Mouse (Mus musculus): Measurements from ENCODE around the gene Adm2.
A peak's percentile ranks its signal among the peaks of the same experiment; 100 is the strongest.

The Adm2 gene

DNA sequence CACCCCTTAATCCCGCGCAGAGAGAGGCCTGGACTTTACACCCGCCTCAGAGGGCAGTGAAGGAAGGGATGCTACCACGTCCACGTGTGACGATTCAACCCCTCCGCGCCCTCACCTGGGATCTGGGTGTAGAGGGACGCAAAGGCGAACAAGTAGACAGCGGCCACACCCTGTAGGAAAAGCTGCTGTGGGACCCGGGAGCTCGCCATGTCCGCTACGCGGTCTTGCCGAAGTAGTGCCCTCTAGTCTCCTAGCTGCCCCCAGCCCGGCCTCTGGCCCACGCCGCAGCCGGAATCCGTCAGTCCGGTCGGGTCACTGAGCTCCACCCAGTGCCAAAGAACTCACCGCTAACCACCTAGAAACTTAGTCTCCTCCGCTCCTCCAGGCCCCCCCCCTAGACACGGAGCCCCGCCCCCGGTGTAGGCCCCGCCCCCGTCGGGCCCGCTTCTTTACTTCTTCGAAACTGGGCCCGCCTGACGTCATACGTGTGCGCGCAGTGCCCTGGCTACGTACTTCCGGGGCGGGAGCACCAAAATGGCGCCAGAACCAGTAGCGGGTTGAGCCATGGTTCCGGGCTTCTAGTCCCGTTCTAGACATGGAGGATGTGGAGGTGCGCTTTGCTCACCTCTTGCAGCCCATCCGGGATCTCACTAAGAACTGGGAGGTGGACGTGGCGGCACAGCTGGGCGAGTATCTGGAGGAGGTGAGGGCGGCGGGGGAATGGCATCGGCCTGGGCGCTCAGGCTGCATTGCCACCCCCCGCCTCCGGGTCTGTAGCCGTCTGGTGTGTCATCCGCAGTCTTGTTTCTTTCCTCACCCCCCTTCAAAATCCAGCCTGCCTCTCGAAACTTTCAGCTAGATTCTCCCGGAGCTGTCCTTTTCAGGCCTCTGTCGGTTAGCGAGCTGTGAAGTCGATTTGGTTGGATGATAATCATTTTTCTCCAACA, 33.0 kb downstream of the Adm2 start, which contains the start of the genes Lmf2 and Ncaph2:
TSS of gene Lmf2 (minus strand) at position 419 of the 947 bp plus-strand sequence.
TSS of gene Ncaph2 (plus strand) at position 479 of the 947 bp plus-strand sequence.
- DNase-seq (ENCODE audit: low read depth, low spot score): peak; percentile 97

DNA sequence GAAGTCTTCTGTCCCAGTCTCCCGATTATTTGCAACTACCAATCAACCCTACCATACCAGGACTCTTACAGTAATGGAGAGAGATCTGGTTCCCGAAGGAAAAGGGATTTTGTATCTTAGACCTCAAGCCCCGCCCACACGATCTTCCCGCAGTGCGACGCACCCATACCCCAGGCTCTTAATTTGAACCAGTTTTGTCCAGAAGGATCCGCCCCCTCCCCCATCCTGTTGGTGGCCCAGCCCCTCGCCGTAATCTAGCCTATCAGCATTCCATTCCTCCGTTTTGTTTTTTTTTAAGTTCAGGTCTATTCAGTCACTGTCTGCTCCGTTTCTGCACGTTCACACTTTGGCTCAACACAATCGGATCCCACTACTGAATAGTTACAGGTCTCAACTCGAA, 33.9 kb downstream of the Adm2 start:
- DNase-seq (ENCODE audit: low read depth, low spot score): peak; percentile 97

DNA sequence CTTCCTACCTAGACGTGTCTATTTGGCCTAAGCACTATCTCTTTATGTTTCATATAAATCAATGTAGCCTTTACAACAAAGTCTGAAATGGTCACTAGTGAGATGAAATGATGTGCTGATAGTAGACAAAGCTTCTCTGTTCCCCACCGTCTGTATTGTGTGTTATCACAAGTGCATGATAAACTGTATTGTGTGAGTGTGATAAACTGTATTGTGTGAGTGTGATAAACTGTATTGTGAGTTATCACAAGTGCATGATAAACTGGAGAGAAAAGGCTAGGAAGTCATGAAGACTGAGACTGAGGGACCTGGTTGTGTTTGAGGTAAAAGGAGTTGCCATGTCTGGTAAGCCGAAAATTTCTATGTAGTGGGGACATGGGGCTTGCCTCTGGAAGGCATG, 36.3 kb downstream of the Adm2 start:
- no peak for DNase-seq (ENCODE audit: low read depth, low spot score)

DNA sequence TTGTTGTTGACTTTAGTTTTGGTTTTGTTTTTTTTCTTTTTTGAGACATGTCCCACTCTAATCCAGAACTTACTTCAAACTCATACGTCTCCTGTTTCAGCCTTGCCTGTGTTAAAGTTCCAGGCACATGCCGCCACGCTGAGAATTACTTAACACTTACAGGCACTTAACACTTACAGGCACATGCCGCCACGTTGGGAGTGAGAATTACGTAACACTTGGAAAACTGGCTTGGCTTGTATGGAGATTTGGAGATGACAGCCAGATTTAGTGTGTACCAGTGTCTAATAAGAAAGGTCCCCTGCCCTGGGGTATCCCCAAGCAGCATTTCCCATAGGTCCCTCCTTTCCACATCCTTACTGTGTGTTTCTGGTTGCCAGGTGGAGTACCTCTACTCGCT, 40.5 kb downstream of the Adm2 start:
- DNase-seq (ENCODE audit: low read depth, low spot score): no peak

DNA sequence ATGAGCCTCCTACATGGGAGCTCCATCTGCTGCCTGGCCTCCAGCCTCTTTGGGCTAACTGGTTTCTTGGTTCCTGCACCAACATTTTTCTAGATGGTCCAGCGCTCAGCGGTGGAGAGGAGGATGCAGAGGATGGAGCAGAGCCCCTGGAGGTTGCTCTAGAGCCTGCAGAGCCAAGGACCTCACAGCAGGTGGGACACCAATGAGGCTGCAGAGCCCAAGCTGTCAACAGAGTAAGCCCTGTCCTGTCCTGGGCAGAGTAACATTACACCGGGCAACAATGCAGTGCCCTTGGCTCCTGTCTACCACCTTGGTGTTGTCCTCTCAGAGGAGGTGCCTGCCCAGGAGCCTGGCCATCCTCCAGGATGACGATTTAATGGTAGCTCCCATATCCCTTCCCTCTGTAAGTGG, 42.6 kb downstream of the Adm2 start:
- DNase-seq (ENCODE audit: low read depth, low spot score): no peak

DNA sequence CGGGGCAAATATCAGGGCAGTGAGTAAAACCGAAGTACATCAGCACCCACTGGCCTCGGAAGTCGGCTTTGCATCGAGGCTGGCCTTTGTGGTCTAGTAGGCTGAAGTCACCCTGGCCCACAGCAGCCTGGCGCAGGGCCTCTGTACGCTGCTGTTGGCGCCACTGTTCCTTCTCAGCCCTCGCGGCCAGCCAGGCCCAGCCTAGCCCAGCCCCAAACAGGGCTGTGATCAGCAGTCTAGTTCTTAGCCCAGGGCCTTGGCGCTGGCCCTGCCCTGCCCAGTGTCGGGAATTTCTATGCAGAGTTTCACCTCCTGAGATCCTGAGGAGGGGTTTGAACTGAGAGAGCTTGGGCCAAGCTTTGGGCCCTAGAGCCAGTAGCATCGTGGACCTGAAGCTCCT, 49.5 kb downstream of the Adm2 start:
- no peak for DNase-seq (ENCODE audit: low read depth, low spot score)

DNA sequence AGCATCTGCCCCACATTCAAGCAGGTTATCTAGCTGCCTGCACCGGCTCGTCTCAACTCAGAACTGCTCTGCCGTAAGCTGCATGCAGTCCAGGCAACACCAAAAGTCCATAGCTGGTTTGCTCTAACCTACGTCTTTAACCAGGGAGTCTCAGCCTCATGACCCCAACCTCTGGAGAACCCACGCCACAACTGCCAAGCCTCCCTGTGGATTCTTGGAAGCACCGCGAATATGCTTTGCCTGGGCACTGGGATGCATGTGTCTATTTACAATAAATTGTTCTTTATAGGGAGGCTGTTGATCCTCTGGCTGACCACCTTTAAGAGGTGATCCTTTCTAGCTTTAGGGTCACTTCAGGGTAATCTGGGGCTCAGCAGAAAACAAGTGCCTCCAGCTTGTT, 50.0 kb downstream of the Adm2 start:
- DNase-seq (ENCODE audit: low read depth, low spot score): peak; percentile 20

DNA sequence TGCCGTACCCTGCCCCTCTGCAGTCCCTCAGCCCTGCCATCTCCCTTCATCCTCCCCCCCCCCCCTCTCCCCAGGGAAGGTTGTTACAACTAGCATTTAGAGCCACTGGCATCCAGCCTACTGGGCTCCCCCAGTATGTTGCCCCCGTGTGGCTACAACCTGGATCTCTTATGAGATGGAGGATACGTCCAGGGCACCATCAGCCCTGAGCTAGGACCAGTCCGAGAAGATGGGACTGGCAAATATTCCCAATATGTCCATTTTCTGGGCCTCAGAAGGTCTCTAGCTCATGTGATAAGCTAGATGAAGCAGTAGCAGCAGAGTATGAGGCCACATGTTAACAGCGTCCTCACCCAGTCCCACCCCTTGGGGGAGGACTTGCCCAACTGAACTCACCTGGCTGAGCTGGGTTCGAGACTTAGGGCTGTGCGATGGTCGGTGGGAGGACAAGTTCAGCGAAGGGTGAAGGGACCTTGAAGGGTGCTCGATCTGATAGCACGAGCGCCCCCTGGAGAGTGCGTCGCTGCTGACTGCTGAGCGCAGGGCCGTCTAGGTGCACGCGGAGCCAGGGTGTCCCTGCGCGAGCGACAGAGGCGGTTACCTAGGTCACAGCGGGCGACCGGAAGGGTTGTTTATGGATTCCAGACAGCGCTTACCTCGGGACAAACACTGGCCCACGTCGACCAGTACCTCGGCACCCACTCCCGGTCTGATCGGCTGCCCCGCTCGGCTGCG, 50.7 kb downstream of the Adm2 start:
- DNase-seq (ENCODE audit: low read depth, low spot score): peak; percentile 95

DNA sequence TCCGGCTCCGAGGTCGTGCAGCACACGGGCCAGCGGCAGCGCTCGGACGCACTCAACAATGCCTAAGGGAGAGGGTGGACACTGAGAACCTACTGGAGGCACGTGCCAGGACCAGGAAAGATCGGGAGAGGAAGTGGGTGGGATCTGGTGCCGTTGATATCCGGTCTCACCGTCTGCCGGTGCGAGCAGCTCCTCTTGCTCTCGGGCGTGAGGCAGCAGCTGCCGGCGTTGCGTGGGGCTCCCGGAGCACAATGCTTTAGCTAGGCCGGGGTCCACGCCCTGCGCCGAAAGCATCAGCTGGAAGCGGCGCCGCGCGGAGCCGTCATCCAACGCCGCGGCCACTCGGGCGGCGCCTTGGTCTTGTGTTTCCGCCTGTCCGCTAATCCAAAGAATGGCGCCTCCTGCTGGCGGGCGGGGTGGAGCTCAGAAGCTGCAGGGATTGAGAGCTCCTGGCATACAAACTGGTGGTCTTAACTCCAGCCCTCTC, 51.3 kb downstream of the Adm2 start, which contains the start of gene Sco2:
TSS of gene Sco2 (minus strand) at position 85 of the 487 bp plus-strand sequence.
- peak; percentile 95 for DNase-seq (ENCODE audit: low read depth, low spot score)

All from A20 (cell line).